Mouse (Mus musculus): ENCODE data around the gene Gm10775. TPM values are rescaled to one million over a fixed set of nuclear protein-coding genes. Genes with fewer than 3 reads are reported as not detected.

Gm10775 gene
- total RNA-seq (2014; rRNA removed) (not detected in 2 replicates), polyA plus RNA-seq (2015; fragmentation: Nextera tagmentation; extraction: Ambion mirVana) (1.1 and 2.0 TPM in 2 replicates)

GRCm38 (mm10) chr13:65259239-65259638, at the start of gene Gm10775:
Gene Gm10775 (plus strand): TSS chr13:65259539.
- H3K9me3 ChIP-seq (ENCODE audit: low read length) = peaks cover 30% of the 10 kb centered on the region
- H3K36me3 ChIP-seq (ENCODE audit: insufficient read depth, low read length) = no peaks in the 10 kb centered on the region; the same call in 1 of the 2 replicates
- H3K4me3 ChIP-seq (ENCODE audit: low read length) = peak within 1 kb of the TSS; percentile 35
- H3K27me3 ChIP-seq (ENCODE audit: insufficient read depth, low read length) = no peaks in the 10 kb centered on the region
- 39% methylated on average over 29 of the region's 29 CpGs for WGBS
- no peaks in the 10 kb centered on the region for H3K4me1 ChIP-seq (ENCODE audit: insufficient read depth, low read length)
- TF ChIP-seq CTCF (IDR thresholded peaks at IDR 0.05; ENCODE audit: low read depth) = no peak
- peak within 1 kb of the TSS; percentile 54 for H3K4me2 ChIP-seq (ENCODE audit: low read depth, low read length)
- peak within 1 kb of the TSS; percentile 45; the same call in 1 of the 2 replicates for H3K27ac ChIP-seq
- peak within 1 kb of the TSS; percentile 38 for H3K9ac ChIP-seq (replicated peaks; ENCODE audit: low read length)
- no peak for ATAC-seq
- DNase-seq (ENCODE audit: low spot score) = no peak

GRCm38 (mm10) chr13:65225945-65226344, 33.4 kb upstream of the Gm10775 start:
- ATAC-seq = no peak
- 51% methylated on average over 6 of the region's 6 CpGs for WGBS
- TF ChIP-seq CTCF (IDR thresholded peaks at IDR 0.05; ENCODE audit: low read depth) = no peak
- H3K36me3 ChIP-seq (ENCODE audit: insufficient read depth, low read length) = no peaks in the 10 kb centered on the region
- no peak for DNase-seq (ENCODE audit: low spot score)
- no peak overlapping the region for H3K4me2 ChIP-seq (ENCODE audit: low read depth, low read length)
- 0 out of 2 replicates have a peak, but pooled peaks cover 2% of the 10 kb centered on the region for H3K9me3 ChIP-seq (ENCODE audit: low read length)
- H3K27ac ChIP-seq = no peak overlapping the region
- no peaks in the 10 kb centered on the region for H3K4me1 ChIP-seq (ENCODE audit: insufficient read depth, low read length)
- no peak overlapping the region for H3K4me3 ChIP-seq (ENCODE audit: low read length)
- H3K27me3 ChIP-seq (ENCODE audit: insufficient read depth, low read length) = no peaks in the 10 kb centered on the region
- no peak overlapping the region for H3K9ac ChIP-seq (replicated peaks; ENCODE audit: low read length)

- no peak for TF ChIP-seq CTCF (IDR thresholded peaks at IDR 0.05; ENCODE audit: low read depth)
- ATAC-seq (no peak), DNase-seq (ENCODE audit: low spot score) (no peak)
- 0 out of 2 replicates have a peak, but pooled peaks cover 2% of the 10 kb centered on the region for H3K9me3 ChIP-seq (ENCODE audit: low read length)
- no peaks in the 10 kb centered on the region for H3K4me1 ChIP-seq (ENCODE audit: insufficient read depth, low read length)
- no peaks in the 10 kb centered on the region for H3K27me3 ChIP-seq (ENCODE audit: insufficient read depth, low read length)
- 82% methylated on average over 2 of the region's 2 CpGs for WGBS
- no peaks in the 10 kb centered on the region for H3K36me3 ChIP-seq (ENCODE audit: insufficient read depth, low read length)
- H3K4me2 ChIP-seq (ENCODE audit: low read depth, low read length) = no peak overlapping the region
- H3K9ac ChIP-seq (replicated peaks; ENCODE audit: low read length) = no peak overlapping the region
- no peak overlapping the region for H3K27ac ChIP-seq
- H3K4me3 ChIP-seq (ENCODE audit: low read length) = no peak overlapping the region
Observed at GRCm38 (mm10) chr13:65226657-65227056, 32.7 kb upstream of the Gm10775 start.

GRCm38 (mm10) chr13:65237211-65237610, 22.1 kb upstream of the Gm10775 start:
- WGBS = 75% methylated on average over 9 of the region's 9 CpGs
- no peak overlapping the region for H3K4me3 ChIP-seq (ENCODE audit: low read length)
- no peak overlapping the region for H3K4me2 ChIP-seq (ENCODE audit: low read depth, low read length)
- no peaks in the 10 kb centered on the region for H3K36me3 ChIP-seq (ENCODE audit: insufficient read depth, low read length)
- TF ChIP-seq CTCF (IDR thresholded peaks at IDR 0.05; ENCODE audit: low read depth) = no peak
- H3K9me3 ChIP-seq (ENCODE audit: low read length) = peaks cover 3% of the 10 kb centered on the region; the same call in 1 of the 2 replicates
- no peak overlapping the region for H3K9ac ChIP-seq (replicated peaks; ENCODE audit: low read length)
- no peak overlapping the region for H3K27ac ChIP-seq
- H3K4me1 ChIP-seq (ENCODE audit: insufficient read depth, low read length) = 0 out of 2 replicates have a peak, but pooled peaks cover 3% of the 10 kb centered on the region
- H3K27me3 ChIP-seq (ENCODE audit: insufficient read depth, low read length) = no peaks in the 10 kb centered on the region
- ATAC-seq (no peak), DNase-seq (ENCODE audit: low spot score) (no peak)

- peak; percentile 28; the same call in 1 of the 2 replicates for TF ChIP-seq CTCF (IDR thresholded peaks at IDR 0.05; ENCODE audit: low read depth)
- peak; percentile 99 for DNase-seq (ENCODE audit: low spot score)
- Histone ChIP-seq H3K4me2 (ENCODE audit: low read depth, low read length) (peak overlapping the region; percentile 89), H3K9ac (replicated peaks; ENCODE audit: low read length) (peak overlapping the region; percentile 65), H3K27me3 (ENCODE audit: insufficient read depth, low read length) (no peaks in the 10 kb centered on the region), H3K27ac (peak overlapping the region; percentile 96), H3K4me3 (ENCODE audit: low read length) (peak overlapping the region; percentile 80), H3K9me3 (ENCODE audit: low read length) (peaks cover 3% of the 10 kb centered on the region; the same call in 1 of the 2 replicates), H3K36me3 (ENCODE audit: insufficient read depth, low read length) (no peaks in the 10 kb centered on the region), H3K4me1 (ENCODE audit: insufficient read depth, low read length) (0 out of 2 replicates have a peak, but pooled peaks cover 7% of the 10 kb centered on the region)
- under 1% methylated on average over 28 of the region's 28 CpGs for WGBS
- peak; percentile 96 for ATAC-seq
Observed at GRCm38 (mm10) chr13:65240509-65241098, 18.7 kb upstream of the Gm10775 start.

GRCm38 (mm10) chr13:65241099-65241626, 18.2 kb upstream of the Gm10775 start:
- under 1% methylated on average over 45 of the region's 45 CpGs for WGBS
- Histone ChIP-seq H3K9me3 (ENCODE audit: low read length) (peaks cover 3% of the 10 kb centered on the region; the same call in 1 of the 2 replicates), H3K36me3 (ENCODE audit: insufficient read depth, low read length) (no peaks in the 10 kb centered on the region), H3K4me3 (ENCODE audit: low read length) (peak overlapping the region; percentile 80), H3K4me1 (ENCODE audit: insufficient read depth, low read length) (0 out of 2 replicates have a peak, but pooled peaks cover 7% of the 10 kb centered on the region), H3K27me3 (ENCODE audit: insufficient read depth, low read length) (no peaks in the 10 kb centered on the region), H3K27ac (peak overlapping the region; percentile 96), H3K4me2 (ENCODE audit: low read depth, low read length) (peak overlapping the region; percentile 89), H3K9ac (replicated peaks; ENCODE audit: low read length) (peak overlapping the region; percentile 65)
- DNase-seq (ENCODE audit: low spot score) = peak; percentile 96
- TF ChIP-seq CTCF (IDR thresholded peaks at IDR 0.05; ENCODE audit: low read depth) = no peak
- ATAC-seq = peak; percentile 89
